Mouse (Mus musculus): ENCODE data around the gene Rp2. TPM values are rescaled to one million over a fixed set of nuclear protein-coding genes. Genes with fewer than 3 reads are reported as not detected.
"Not testable (repeated sequence)": the region's sequence is repeated elsewhere in the genome, so short reads cannot be mapped to it uniquely, and the experiment has no call there.

The Rp2 gene
- polyA plus RNA-seq (2016; fragmentation: Nextera tagmentation; extraction: Ambion mirVana) = 22.0 and 22.1 TPM in 2 replicates

DNA sequence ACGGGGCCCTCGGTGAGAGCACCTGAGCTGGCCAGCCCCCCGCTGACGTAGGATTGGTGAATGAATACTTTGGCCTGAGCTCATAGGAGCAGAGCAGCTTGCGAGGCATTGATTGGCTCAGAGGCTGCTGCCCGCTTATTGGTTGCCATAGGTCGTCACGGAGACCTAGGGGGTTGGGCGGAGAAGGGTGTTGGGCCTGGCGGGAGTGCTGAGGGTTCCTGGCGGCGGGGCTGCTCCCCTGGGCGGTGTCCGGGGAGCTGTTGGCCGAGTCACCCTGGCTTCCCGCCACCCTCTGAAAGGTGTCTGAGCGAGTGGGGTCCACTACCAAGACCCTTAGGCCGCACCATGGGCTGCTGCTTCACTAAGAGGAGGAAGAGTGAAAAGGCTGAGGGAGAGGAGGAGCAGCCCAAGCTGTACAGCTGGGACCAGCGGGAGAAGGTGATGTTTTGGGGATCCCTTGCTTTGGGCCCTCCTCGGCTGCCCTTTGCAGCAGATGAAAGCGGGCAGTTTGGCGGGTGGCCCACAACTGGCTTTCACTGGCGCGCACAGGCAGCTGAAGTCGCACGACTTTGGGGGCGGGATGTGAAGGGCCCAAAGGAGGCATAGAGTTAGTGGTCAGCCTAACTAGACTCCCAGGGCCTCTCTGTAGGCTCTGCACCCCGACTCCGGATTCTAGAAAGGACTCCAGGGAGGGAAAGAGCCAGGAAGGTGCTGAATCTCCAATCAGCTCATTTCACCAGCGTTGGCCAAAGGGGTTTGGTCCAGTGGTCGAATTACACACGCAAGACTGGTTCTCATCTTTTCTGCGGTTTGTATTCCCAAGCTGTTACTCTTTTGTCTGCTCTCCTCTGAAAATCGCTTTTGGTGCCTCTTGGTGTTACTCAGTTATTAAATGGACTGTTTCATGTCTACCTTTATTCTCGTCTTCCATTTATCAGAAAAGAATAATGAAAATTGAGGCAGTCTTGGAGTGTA is at the start of gene Rp2:
Gene Rp2 (plus strand): TSS at position 91 of the 975 bp plus-strand sequence.
- Histone ChIP-seq H3K4me2 (peak within 1 kb of the TSS; percentile 54), H3K36me3 (no peaks in the 10 kb centered on the region), H3K27ac (peak within 1 kb of the TSS; percentile 70), H3K4me3 (replicated peaks) (peak within 1 kb of the TSS; percentile 59), H3K9me3 (no peaks in the 10 kb centered on the region), H3K9ac (replicated peaks) (peak within 1 kb of the TSS; percentile 69), H3K27me3 (no peaks in the 10 kb centered on the region), H3K4me1 (replicated peaks) (no peaks in the 10 kb centered on the region)
- peak; percentile 100 for ATAC-seq (ENCODE audit: insufficient number of reproducible peaks, insufficient read depth, low FRiP score, low TSS enrichment, low read depth)
- WGBS = 13% methylated on average over 33 of the region's 35 CpGs

- H3K9ac ChIP-seq (replicated peaks) = no peak overlapping the region
- no peaks in the 10 kb centered on the region for H3K9me3 ChIP-seq
- no peak overlapping the region for H3K27ac ChIP-seq
- no peaks in the 10 kb centered on the region for H3K27me3 ChIP-seq
- no peaks in the 10 kb centered on the region for H3K36me3 ChIP-seq
- no peak overlapping the region for H3K4me3 ChIP-seq (replicated peaks)
- WGBS = 79% methylated on average over 1 of the region's 1 CpGs
- H3K4me2 ChIP-seq = no peak overlapping the region
- H3K4me1 ChIP-seq (replicated peaks) = no peaks in the 10 kb centered on the region
- no peak for ATAC-seq (ENCODE audit: insufficient number of reproducible peaks, insufficient read depth, low FRiP score, low TSS enrichment, low read depth)
Observed at GRCm38 (mm10) chrX:20332756-20333155, 31.5 kb upstream of the Rp2 start.

DNA sequence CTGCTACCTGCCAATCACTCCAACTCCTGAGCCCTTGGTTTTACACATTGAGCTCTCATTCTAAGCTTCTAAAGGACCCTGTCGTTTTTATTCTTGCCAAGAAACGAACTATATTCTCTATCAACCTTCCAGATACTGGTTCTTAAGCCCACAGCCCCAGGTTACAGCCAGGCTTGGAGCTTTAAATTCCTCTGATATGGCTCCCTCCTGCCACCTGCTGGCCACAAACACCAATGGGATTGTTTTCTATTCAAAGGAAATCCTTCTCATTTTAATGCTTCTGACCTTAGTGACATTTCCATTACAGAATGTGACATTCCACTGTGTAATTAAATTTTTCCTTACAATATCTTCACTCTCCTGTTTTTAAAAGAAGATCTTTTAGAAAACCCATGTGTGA is 28.6 kb upstream of the Rp2 start:
- no peak overlapping the region for H3K4me3 ChIP-seq (replicated peaks)
- H3K4me2 ChIP-seq = no peak overlapping the region
- H3K27me3 ChIP-seq = no peaks in the 10 kb centered on the region
- H3K36me3 ChIP-seq = no peaks in the 10 kb centered on the region
- H3K9me3 ChIP-seq = no peaks in the 10 kb centered on the region
- no peak overlapping the region for H3K27ac ChIP-seq
- no peaks in the 10 kb centered on the region for H3K4me1 ChIP-seq (replicated peaks)
- 21% methylated on average over 2 of the region's 2 CpGs for WGBS
- H3K9ac ChIP-seq (replicated peaks) = no peak overlapping the region
- no peak for ATAC-seq (ENCODE audit: insufficient number of reproducible peaks, insufficient read depth, low FRiP score, low TSS enrichment, low read depth)

GRCm38 (mm10) chrX:20344980-20345379 is 19.3 kb upstream of the Rp2 start:
- ATAC-seq (ENCODE audit: insufficient number of reproducible peaks, insufficient read depth, low FRiP score, low TSS enrichment, low read depth) = no peak
- Histone ChIP-seq H3K9me3 (no peaks in the 10 kb centered on the region), H3K36me3 (no peaks in the 10 kb centered on the region), H3K4me3 (replicated peaks) (no peak overlapping the region), H3K4me2 (no peak overlapping the region), H3K9ac (replicated peaks) (no peak overlapping the region), H3K27me3 (no peaks in the 10 kb centered on the region), H3K27ac (no peak overlapping the region), H3K4me1 (replicated peaks) (no peaks in the 10 kb centered on the region)

- ATAC-seq (ENCODE audit: insufficient number of reproducible peaks, insufficient read depth, low FRiP score, low TSS enrichment, low read depth) = no peak
- H3K4me3 ChIP-seq (replicated peaks) = no peak overlapping the region
- no peaks in the 10 kb centered on the region for H3K27me3 ChIP-seq
- no peaks in the 10 kb centered on the region for H3K9me3 ChIP-seq
- no peaks in the 10 kb centered on the region for H3K36me3 ChIP-seq
- no peaks in the 10 kb centered on the region for H3K4me1 ChIP-seq (replicated peaks)
- H3K4me2 ChIP-seq = no peak overlapping the region
- no peak overlapping the region for H3K27ac ChIP-seq
- WGBS = 56% methylated on average over 3 of the region's 3 CpGs
- H3K9ac ChIP-seq (replicated peaks) = no peak overlapping the region
Observed at GRCm38 (mm10) chrX:20346355-20346754, 17.9 kb upstream of the Rp2 start.

DNA sequence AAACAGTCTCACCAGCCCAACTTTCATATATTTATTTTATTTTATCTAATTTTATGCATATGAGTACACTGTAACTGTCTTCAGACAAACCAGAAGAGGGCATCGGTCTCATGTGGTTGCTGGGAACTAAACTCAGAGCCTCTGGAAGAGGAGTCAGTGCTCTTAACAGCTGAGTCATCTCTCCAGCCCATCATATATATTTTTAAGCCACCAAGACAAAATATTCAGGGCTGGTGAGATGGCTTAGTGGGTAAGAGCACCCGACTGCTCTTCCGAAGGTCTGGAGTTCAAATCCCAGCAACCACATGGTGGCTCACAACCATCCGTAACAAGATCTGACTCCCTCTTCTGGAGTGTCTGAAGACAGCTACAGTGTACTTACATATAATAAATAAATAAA is 14.0 kb upstream of the Rp2 start:
- H3K36me3 ChIP-seq; H3K9me3 ChIP-seq; H3K27me3 ChIP-seq; H3K4me1 ChIP-seq (replicated peaks); H3K27ac ChIP-seq; H3K9ac ChIP-seq (replicated peaks); ATAC-seq (ENCODE audit: insufficient number of reproducible peaks, insufficient read depth, low FRiP score, low TSS enrichment, low read depth); H3K4me2 ChIP-seq; H3K4me3 ChIP-seq (replicated peaks): not testable (repeated sequence)
- WGBS = 91% methylated on average over 4 of the region's 4 CpGs

GRCm38 (mm10) chrX:20355283-20355682 is 9.0 kb upstream of the Rp2 start:
- Histone ChIP-seq H3K36me3 (no peaks in the 10 kb centered on the region), H3K4me2 (no peak overlapping the region), H3K4me3 (replicated peaks) (no peak overlapping the region), H3K27ac (no peak overlapping the region), H3K9me3 (no peaks in the 10 kb centered on the region), H3K9ac (replicated peaks) (no peak overlapping the region), H3K27me3 (no peaks in the 10 kb centered on the region), H3K4me1 (replicated peaks) (no peaks in the 10 kb centered on the region)
- WGBS = 77% methylated on average over 1 of the region's 1 CpGs
- no peak for ATAC-seq (ENCODE audit: insufficient number of reproducible peaks, insufficient read depth, low FRiP score, low TSS enrichment, low read depth)

GRCm38 (mm10) chrX:20356309-20356708 is 8.0 kb upstream of the Rp2 start:
- no peaks in the 10 kb centered on the region for H3K36me3 ChIP-seq
- H3K4me1 ChIP-seq (replicated peaks) = no peaks in the 10 kb centered on the region
- H3K27ac ChIP-seq = no peak overlapping the region
- H3K9me3 ChIP-seq = no peaks in the 10 kb centered on the region
- H3K4me3 ChIP-seq (replicated peaks) = no peak overlapping the region
- 48% methylated on average over 3 of the region's 3 CpGs for WGBS
- ATAC-seq (ENCODE audit: insufficient number of reproducible peaks, insufficient read depth, low FRiP score, low TSS enrichment, low read depth) = no peak
- H3K27me3 ChIP-seq = no peaks in the 10 kb centered on the region
- H3K9ac ChIP-seq (replicated peaks) = no peak overlapping the region
- H3K4me2 ChIP-seq = no peak overlapping the region

DNA sequence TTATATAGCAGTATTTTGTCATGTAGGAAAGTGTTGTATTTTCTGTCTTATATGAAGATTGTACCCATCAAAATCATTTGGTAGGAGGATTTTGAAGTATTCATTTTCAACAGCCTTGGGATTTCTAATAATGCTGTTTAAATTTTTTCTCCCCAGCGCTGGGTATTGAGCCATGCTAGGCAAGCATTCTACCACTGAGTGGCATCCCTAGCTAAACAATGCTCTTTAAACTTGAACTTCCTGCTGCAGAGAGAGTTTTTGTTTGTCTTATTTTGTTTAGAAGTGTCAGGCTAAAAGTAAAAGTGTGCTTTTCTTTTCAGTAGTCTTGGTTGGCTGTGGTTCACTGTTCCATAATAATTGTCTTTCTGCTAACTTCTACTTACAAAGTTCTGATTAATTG is 1.8 kb downstream of the Rp2 start:
- no peaks in the 10 kb centered on the region for H3K36me3 ChIP-seq
- H3K9ac ChIP-seq (replicated peaks) = no peak overlapping the region
- no peaks in the 10 kb centered on the region for H3K27me3 ChIP-seq
- no peaks in the 10 kb centered on the region for H3K9me3 ChIP-seq
- WGBS = 68% methylated on average over 1 of the region's 1 CpGs
- H3K4me2 ChIP-seq = peak overlapping the region; percentile 47
- H3K4me3 ChIP-seq (replicated peaks) = peak overlapping the region; percentile 17; the same call in 1 of the 2 replicates
- H3K27ac ChIP-seq = no peak overlapping the region
- H3K4me1 ChIP-seq (replicated peaks) = no peaks in the 10 kb centered on the region
- ATAC-seq (ENCODE audit: insufficient number of reproducible peaks, insufficient read depth, low FRiP score, low TSS enrichment, low read depth) = no peak

DNA sequence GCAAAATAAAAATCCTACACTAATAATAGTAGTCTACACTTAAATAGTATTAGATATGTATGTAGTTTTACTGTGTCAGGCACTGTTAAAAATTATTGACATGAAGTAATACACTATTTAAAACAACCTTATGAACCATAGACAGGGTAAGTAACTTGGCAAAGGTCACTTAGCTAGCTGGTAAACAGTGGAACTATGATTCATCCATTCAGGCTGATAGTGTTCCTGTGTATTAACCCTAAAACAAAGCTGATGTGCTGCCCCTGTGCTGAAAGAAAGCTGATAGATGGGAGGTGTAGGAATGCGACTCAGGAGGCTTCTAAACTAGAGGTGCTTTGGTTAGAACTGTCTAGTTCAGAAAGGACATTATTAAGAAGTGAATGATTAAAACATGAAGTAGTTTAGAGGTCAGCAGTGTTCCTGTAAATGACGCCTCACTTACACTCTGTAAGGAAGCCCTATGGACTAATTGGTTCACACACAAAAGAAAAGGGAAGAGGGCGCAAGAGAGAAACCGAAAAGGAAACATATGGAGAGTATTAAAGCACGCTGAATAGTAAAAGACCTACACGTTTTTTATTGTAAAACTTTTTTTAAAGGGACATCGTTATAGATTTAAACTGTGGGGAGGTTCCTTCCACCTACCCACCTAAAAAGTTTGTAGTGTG is 15.2 kb downstream of the Rp2 start:
- Histone ChIP-seq H3K9me3 (no peaks in the 10 kb centered on the region), H3K4me1 (replicated peaks) (no peaks in the 10 kb centered on the region), H3K27ac (no peak overlapping the region), H3K27me3 (no peaks in the 10 kb centered on the region), H3K36me3 (peaks cover 5% of the 10 kb centered on the region; the same call in 1 of the 2 replicates), H3K4me3 (replicated peaks) (no peak overlapping the region), H3K9ac (replicated peaks) (no peak overlapping the region), H3K4me2 (no peak overlapping the region)
- ATAC-seq (ENCODE audit: insufficient number of reproducible peaks, insufficient read depth, low FRiP score, low TSS enrichment, low read depth) = no peak
- WGBS = 41% methylated on average over 7 of the region's 7 CpGs

DNA sequence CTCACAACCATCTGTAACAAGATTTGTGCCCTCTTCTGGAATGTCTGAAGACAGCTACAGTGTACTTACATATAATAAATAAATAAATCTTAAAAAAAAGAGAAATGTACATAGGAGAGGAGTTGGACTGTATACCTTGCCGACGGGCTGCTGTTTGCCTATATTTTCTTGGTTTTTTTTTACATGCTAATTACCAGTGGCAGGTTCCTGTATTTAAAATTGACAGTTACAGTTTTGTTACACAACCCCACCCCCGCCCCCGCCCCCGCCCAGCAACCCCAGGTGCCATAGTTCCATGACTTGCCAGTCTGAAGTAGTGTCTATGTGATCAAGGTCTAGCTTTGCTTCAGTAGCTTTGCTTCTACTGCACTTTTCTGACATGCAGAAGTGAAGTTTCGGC is 18.0 kb downstream of the Rp2 start:
- ATAC-seq (ENCODE audit: insufficient number of reproducible peaks, insufficient read depth, low FRiP score, low TSS enrichment, low read depth) = no peak
- Histone ChIP-seq H3K4me2 (no peak overlapping the region), H3K4me1 (replicated peaks) (no peaks in the 10 kb centered on the region), H3K9me3 (no peaks in the 10 kb centered on the region), H3K27me3 (no peaks in the 10 kb centered on the region), H3K9ac (replicated peaks) (no peak overlapping the region), H3K4me3 (replicated peaks) (no peak overlapping the region), H3K27ac (no peak overlapping the region), H3K36me3 (peaks cover 5% of the 10 kb centered on the region; the same call in 1 of the 2 replicates)
- WGBS = 88% methylated on average over 6 of the region's 6 CpGs

Measured in limb, embryonic 12.5 days (tissue).